Mouse (Mus musculus) heart, adult 2 months (tissue): Measurements from ENCODE around the gene Syn3. TPM values are rescaled to one million over a fixed set of nuclear protein-coding genes. Genes with fewer than 3 reads are reported as not detected.

Source experiments
- DNase-seq, 2 experiments: peaks; one replicate each; pipeline ENCODE4 v3.0.0; 2021
- H3K27ac ChIP-seq: fragments of 200-600 bp; 2 replicates; pipeline ENCODE4 v1.8.1; 2022
- H3K27me3 ChIP-seq: fragments of 200-500 bp; 2 replicates; pipeline ENCODE4 v1.6.1; 2012; ENCODE audit warnings: mild to moderate bottlenecking, low read length, inconsistent platforms, mixed read lengths; ENCODE audit not compliant: control insufficient read depth, insufficient read depth
- H3K36me3 ChIP-seq: fragments of 200-500 bp; 2 replicates; pipeline ENCODE4 v1.6.1; 2012; ENCODE audit warnings: low read length, inconsistent platforms; ENCODE audit not compliant: control insufficient read depth, insufficient read depth
- H3K4me1 ChIP-seq: fragments of 200-500 bp; 2 replicates; pipeline ENCODE4 v1.6.1; 2011; ENCODE audit warnings: low read length; ENCODE audit not compliant: control insufficient read depth, insufficient read depth
- H3K4me3 ChIP-seq: fragments of 200-600 bp; 2 replicates; pipeline ENCODE4 v1.8.1; 2022
- H3K79me2 ChIP-seq: fragments of 200-500 bp; replicated peaks from 2 replicates; pipeline ENCODE4 v1.6.1; 2012; ENCODE audit warnings: mild to moderate bottlenecking, inconsistent platforms, low read length, moderate library complexity, mixed read lengths; ENCODE audit not compliant: control insufficient read depth, insufficient read depth
- H3K9ac ChIP-seq: fragments of 200-500 bp; 2 replicates; pipeline ENCODE4 v1.6.1; 2012; ENCODE audit warnings: low read depth, mild to moderate bottlenecking, control low read depth, inconsistent platforms, low read length, mixed read lengths
- CTCF ChIP-seq: fragments of 200-600 bp; IDR thresholded peaks from 2 replicates; pipeline ENCODE4 v1.8.1; 2022; ENCODE audit warnings: antibody characterized with exemption, mild to moderate bottlenecking, moderate library complexity
- EP300 ChIP-seq: fragments of 200-500 bp; IDR thresholded peaks from 2 replicates; pipeline ENCODE4 v1.6.1; 2011; ENCODE audit warnings: low read depth, low read length, control low read depth; ENCODE audit not compliant: insufficient read depth
- POLR2A ChIP-seq: fragments of 200-500 bp; IDR thresholded peaks from 2 replicates; pipeline ENCODE4 v1.6.1; 2011; ENCODE audit warnings: mild to moderate bottlenecking, low read depth, low read length, control low read depth; ENCODE audit not compliant: insufficient read depth
- WGBS: fragments of 180-500 bp; shearing (Covaris S2); methylation state at CpG from one replicate; pipeline ENCODE4 v1.1.7; 2018; 5-methylcytosine and 5-hydroxymethylcytosine counted together
- intact Hi-C: fragments of 180-260 bp; cut with DNase I; formaldehyde crosslinking; loops from one replicate; pipeline ENCODE4 v1.15.1; 2025
- polyA plus RNA-seq: library from polyadenylated mRNA; depleted of rRNA; stranded (reverse); fragments of >200 nt; gene quantifications from 2 replicates; pipeline ENCODE4 v1.2.3, GENCODE M21; 2012
- total RNA-seq, 2 experiments: library from RNA; stranded (reverse); gene quantifications; 2 replicates each; pipeline ENCODE4 v1.2.3; 2021

Gene Syn3
- total and polyA plus RNA-seq, 3 experiments, result 0.31 to 0.75 (median 0.41) TPM

DNA sequence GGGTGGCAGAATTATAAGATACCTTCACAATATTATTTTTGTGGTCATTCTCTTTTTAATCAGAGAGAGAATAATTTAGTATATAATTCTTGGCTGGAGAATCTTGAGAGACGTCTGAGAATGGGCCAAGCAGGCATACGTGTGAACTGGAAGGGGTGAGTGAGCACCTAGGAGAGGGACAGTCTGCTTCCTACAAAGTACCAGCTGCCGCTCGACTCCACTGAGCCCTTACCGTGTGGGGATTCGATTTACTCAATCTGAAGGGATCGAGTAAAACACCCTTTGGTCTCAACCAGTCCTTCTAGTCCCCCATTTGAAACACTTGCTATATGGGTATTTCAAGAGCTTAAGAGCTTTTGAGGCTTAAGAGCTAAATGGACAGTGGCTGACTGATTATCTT is 296.9 kb downstream of the Syn3 start:
- Histone ChIP-seq H3K9ac (no peak overlapping the region), H3K27me3 (no peaks in the 10 kb centered on the region), H3K4me3 (no peak overlapping the region), H3K36me3 (no peaks in the 10 kb centered on the region), H3K27ac (no peak overlapping the region), H3K79me2 (no peaks in the 10 kb centered on the region), H3K4me1 (peaks cover 4% of the 10 kb centered on the region)
- intact Hi-C loops, result no loop called here
- TF ChIP-seq EP300, result no peak
- no peak for TF ChIP-seq POLR2A
- TF ChIP-seq CTCF, result no peak
- DNase-seq, result no peak
- WGBS, result 89% methylated on average over 7 of the region's 7 CpGs

DNA sequence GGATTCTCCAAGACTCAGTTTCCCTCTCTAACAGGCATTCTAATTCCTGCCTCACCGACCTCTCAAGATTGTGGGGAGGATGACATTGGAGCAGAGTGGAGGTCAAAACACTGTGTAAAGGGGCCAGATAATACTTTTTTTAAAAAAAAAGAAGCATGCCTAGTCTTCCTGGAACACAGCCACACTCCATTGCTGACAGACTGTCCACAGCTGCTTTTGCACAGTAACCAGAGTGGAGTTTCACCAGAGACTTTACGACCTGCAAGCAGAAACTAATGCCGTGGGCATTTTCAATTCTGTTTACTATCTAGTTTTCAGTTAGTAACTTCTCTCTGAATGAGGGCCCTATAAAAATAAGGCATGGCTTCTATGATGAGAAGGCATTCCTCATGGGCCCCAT is 297.7 kb downstream of the Syn3 start:
- WGBS, result 64% methylated on average over 3 of the region's 3 CpGs
- H3K27me3 ChIP-seq, result no peaks in the 10 kb centered on the region
- H3K4me1 ChIP-seq, result peaks cover 4% of the 10 kb centered on the region
- no peak overlapping the region for H3K4me3 ChIP-seq
- TF ChIP-seq CTCF, result no peak
- no peak for TF ChIP-seq EP300
- TF ChIP-seq POLR2A, result no peak
- peak in 1 of 2 experiments; percentile 15 for DNase-seq
- no peaks in the 10 kb centered on the region for H3K36me3 ChIP-seq
- H3K79me2 ChIP-seq, result no peaks in the 10 kb centered on the region
- H3K27ac ChIP-seq, result no peak overlapping the region
- intact Hi-C loops, result no loop called here
- no peak overlapping the region for H3K9ac ChIP-seq

DNA sequence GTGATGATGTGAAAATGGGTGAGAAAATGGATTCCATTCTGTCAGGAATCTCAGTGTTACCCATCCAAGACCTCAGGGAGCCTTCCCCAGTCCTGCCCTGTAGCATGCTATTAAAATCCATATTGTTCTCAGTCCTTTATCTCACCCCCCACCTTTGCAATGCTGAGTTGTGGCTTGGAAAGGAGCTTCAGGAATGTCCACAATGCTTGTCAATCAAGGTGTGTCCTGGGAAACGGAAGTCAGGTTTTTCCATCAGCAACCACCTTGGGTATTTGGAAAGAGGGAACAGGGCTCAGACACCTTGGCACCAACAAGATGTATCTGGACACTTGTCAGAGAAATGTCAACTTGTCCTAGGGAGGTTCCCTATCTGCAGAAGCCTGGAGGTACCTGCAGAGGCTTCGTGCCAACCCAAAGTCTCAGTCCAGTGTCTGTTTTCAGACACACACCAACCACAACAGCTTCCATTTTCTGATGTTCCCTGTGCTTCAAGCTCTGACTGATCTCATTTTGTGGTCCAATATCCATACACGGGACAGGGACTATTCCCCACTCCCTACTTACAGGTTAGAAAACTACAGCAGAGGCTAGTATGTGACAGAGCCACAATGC is 302.2 kb downstream of the Syn3 start:
- peaks cover 3% of the 10 kb centered on the region; the same call in 1 of the 2 replicates for H3K4me1 ChIP-seq
- H3K36me3 ChIP-seq, result no peaks in the 10 kb centered on the region
- H3K27me3 ChIP-seq, result no peaks in the 10 kb centered on the region
- no peaks in the 10 kb centered on the region for H3K79me2 ChIP-seq
- DNase-seq, result no peak
- TF ChIP-seq EP300 (no peak), CTCF (no peak), POLR2A (no peak)
- WGBS, result 85% methylated on average over 3 of the region's 3 CpGs
- H3K9ac ChIP-seq, result no peak overlapping the region
- no peak overlapping the region for H3K4me3 ChIP-seq
- no peak overlapping the region for H3K27ac ChIP-seq
- intact Hi-C loops, result no loop called here

GRCm38 (mm10) chr10:86194722-86195121 is 304.0 kb downstream of the Syn3 start:
- Histone ChIP-seq H3K27ac (no peak overlapping the region), H3K4me1 (peaks cover 3% of the 10 kb centered on the region; the same call in 1 of the 2 replicates), H3K9ac (no peak overlapping the region), H3K4me3 (no peak overlapping the region), H3K79me2 (no peaks in the 10 kb centered on the region), H3K27me3 (no peaks in the 10 kb centered on the region), H3K36me3 (no peaks in the 10 kb centered on the region)
- 77% methylated on average over 4 of the region's 4 CpGs for WGBS
- TF ChIP-seq EP300 (no peak), POLR2A (no peak), CTCF (no peak)
- intact Hi-C loops, result no loop called here
- DNase-seq, result no peak

DNA sequence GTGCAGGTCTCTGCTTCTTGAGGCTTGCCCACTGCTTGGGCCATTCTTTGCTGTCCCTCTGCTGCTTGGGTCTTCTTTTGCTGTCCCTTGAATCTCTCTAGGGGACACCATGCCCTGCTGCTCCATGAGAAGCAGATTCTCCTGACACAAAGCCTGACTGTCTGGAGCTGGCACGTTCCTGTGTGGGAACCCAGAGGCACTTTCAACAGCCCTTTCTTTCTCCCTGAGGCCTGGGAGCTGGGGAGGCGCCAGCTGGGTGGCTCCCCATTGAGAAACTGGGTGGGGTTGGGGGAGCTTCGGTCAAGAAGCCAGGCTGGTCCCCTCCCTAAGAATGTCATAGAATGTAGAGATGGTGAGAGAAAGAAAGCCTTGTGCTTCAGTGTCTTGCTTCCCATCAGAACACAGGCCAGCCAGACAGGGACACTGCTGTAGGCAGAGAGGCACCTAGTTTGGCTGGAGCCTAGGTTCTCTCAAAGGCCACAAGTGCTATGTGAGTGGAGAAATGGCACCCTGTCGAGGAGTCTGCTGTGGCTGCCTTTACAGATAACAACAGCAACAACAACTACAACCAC is 304.7 kb downstream of the Syn3 start:
- TF ChIP-seq EP300 (no peak), CTCF (no peak), POLR2A (no peak)
- no peak overlapping the region for H3K4me3 ChIP-seq
- H3K27me3 ChIP-seq, result no peaks in the 10 kb centered on the region
- WGBS, result 44% methylated on average over 4 of the region's 4 CpGs
- peak; percentile 18 to 32 for DNase-seq
- no peaks in the 10 kb centered on the region for H3K36me3 ChIP-seq
- no peaks in the 10 kb centered on the region for H3K79me2 ChIP-seq
- no peak overlapping the region for H3K9ac ChIP-seq
- intact Hi-C loops, result no loop called here
- H3K4me1 ChIP-seq, result peaks cover 3% of the 10 kb centered on the region; the same call in 1 of the 2 replicates
- H3K27ac ChIP-seq, result no peak overlapping the region

- Histone ChIP-seq H3K79me2 (no peaks in the 10 kb centered on the region), H3K36me3 (no peaks in the 10 kb centered on the region), H3K27me3 (no peaks in the 10 kb centered on the region), H3K9ac (no peak overlapping the region), H3K27ac (no peak overlapping the region), H3K4me1 (peaks cover under 1% of the 10 kb centered on the region; the same call in 1 of the 2 replicates), H3K4me3 (no peak overlapping the region)
- intact Hi-C loops, result no loop called here
- TF ChIP-seq CTCF, result no peak
- no peak for TF ChIP-seq EP300
- no peak for TF ChIP-seq POLR2A
- WGBS, result 58% methylated on average over 4 of the region's 4 CpGs
- DNase-seq, result no peak
These were observed 310.1 kb downstream of the Syn3 start for GRCm38 (mm10) chr10:86188614-86189013.
